Comparison of ENCODE assay signal across 8 mouse cellular contexts in genomic region chr10:53527838-53528773, GRCm38 (mm10).
A peak's percentile ranks its signal among the peaks of the same experiment; 100 is the strongest.
DNase-seq lines count a peak whose midpoint lies in the region; ATAC-seq and TF ChIP-seq lines count a peak whose summit lies in the region.
"Had no signal": no experiment of that assay in that cellular context is flagged by ENCODE, and none has a peak within 500 bp of the region (broad histone marks: within the 10 kb centered on the region; RNA-seq: fewer than 3 reads in every experiment).

No protein-coding gene starts in this region.

- no peaks in the 10 kb centered on the region for H3K27me3 ChIP-seq in forebrain, embryonic 11.5 days (ENCODE audit: control insufficient read depth, insufficient read depth, low read length)
- H3K27me3 ChIP-seq in hindbrain, embryonic 13.5 days: no peaks in the 10 kb centered on the region
- H3K27me3 ChIP-seq: limb, embryonic 15.5 days had no signal

- TF ChIP-seq POLR2A in brain, embryonic 14.5 days (IDR thresholded peaks at IDR 0.05; ENCODE audit: borderline replicate concordance, extremely low read depth, insufficient read depth, insufficient read length, poor library complexity, severe bottlenecking): no peak

- peak; percentile 83; the same call in 1 of the 2 replicates for TF ChIP-seq CTCF in brain, embryonic 14.5 days (IDR thresholded peaks at IDR 0.05; ENCODE audit: borderline replicate concordance, extremely low read depth, insufficient read depth, insufficient read length)

- H3K9me3 ChIP-seq in forebrain, embryonic 11.5 days (ENCODE audit: control insufficient read depth, low read length): no peaks in the 10 kb centered on the region
- H3K9me3 ChIP-seq in hindbrain, embryonic 13.5 days: 0 out of 2 replicates have a peak, but pooled peaks cover 9% of the 10 kb centered on the region
- H3K9me3 ChIP-seq: limb, embryonic 15.5 days had no signal

- no peak overlapping the region for H3K9ac ChIP-seq in forebrain, embryonic 11.5 days (ENCODE audit: low read length)
- no peak overlapping the region for H3K9ac ChIP-seq in hindbrain, embryonic 13.5 days
- H3K9ac ChIP-seq: limb, embryonic 15.5 days had no signal

- 39% methylated on average over 6 of the region's 6 CpGs for WGBS in forebrain, embryonic 11.5 days
- 35% methylated on average over 6 of the region's 6 CpGs for WGBS in hindbrain, embryonic 13.5 days

- H3K4me3 ChIP-seq in forebrain, embryonic 11.5 days (ENCODE audit: low read depth, low read length): no peak overlapping the region
- no peak overlapping the region for H3K4me3 ChIP-seq in hindbrain, embryonic 13.5 days
- H3K4me3 ChIP-seq: limb, embryonic 15.5 days had no signal

- peak; percentile 34 for DNase-seq in Muller cell, postnatal 12 days (ENCODE audit: inconsistent ontology term)
- DNase-seq in brain, embryonic 14.5 days (ENCODE audit: low read depth): peak; percentile 85
- no peak for DNase-seq in forebrain, embryonic 11.5 days (ENCODE audit: low spot score)
- peak; percentile 77 to 81 for DNase-seq in layer of hippocampus, postnatal 10 days (ENCODE audit: low spot score in 2 of 2)
- peak; percentile 67 for DNase-seq in lung, postnatal 14 days
- DNase-seq in right cerebral cortex, adult 2 months (ENCODE audit: low spot score in 2 of 2): peak; percentile 77 to 83

- no peak overlapping the region for H3K27ac ChIP-seq in forebrain, embryonic 11.5 days (ENCODE audit: low read depth, low read length)
- no peak overlapping the region for H3K27ac ChIP-seq in hindbrain, embryonic 13.5 days
- H3K27ac ChIP-seq: limb, embryonic 15.5 days had no signal

- no peaks in the 10 kb centered on the region for H3K4me1 ChIP-seq in forebrain, embryonic 11.5 days (replicated peaks; ENCODE audit: control insufficient read depth, insufficient read depth, low read length)
- H3K4me1 ChIP-seq in hindbrain, embryonic 13.5 days (replicated peaks): no peaks in the 10 kb centered on the region
- H3K4me1 ChIP-seq: limb, embryonic 15.5 days had no signal

- no peak overlapping the region for H3K4me2 ChIP-seq in forebrain, embryonic 11.5 days (ENCODE audit: low read depth, low read length, severe bottlenecking)
- no peak overlapping the region for H3K4me2 ChIP-seq in hindbrain, embryonic 13.5 days
- H3K4me2 ChIP-seq: limb, embryonic 15.5 days had no signal

- 0 out of 2 replicates have a peak, but pooled peaks have one; percentile 21 for ATAC-seq in forebrain, embryonic 11.5 days (replicated peaks; ENCODE audit: low FRiP score)
- ATAC-seq in hindbrain, embryonic 13.5 days (ENCODE audit: low FRiP score): peak; percentile 83

- H3K36me3 ChIP-seq in forebrain, embryonic 11.5 days (ENCODE audit: control insufficient read depth, insufficient read depth, low read length): no peaks in the 10 kb centered on the region
- H3K36me3 ChIP-seq in hindbrain, embryonic 13.5 days: no peaks in the 10 kb centered on the region
- H3K36me3 ChIP-seq: limb, embryonic 15.5 days had no signal
